Mouse (Mus musculus) heart, postnatal 0 days (tissue): ENCODE measurements around the gene 1700067K01Rik. TPM values are rescaled to one million over a fixed set of nuclear protein-coding genes. Genes with fewer than 3 reads are reported as not detected.

ENCODE experiments used
- ATAC-seq: fragments of 200-750 bp; cut with Nextera tagmentation; 2 replicates; pipeline ENCODE4 v1.8.0; 2017; ENCODE audit warnings: low read depth, moderate number of reproducible peaks, moderate library complexity; ENCODE audit not compliant: insufficient read depth
- DNase-seq: peaks from one replicate; pipeline ENCODE4 v3.0.0-alpha.2; 2016; ENCODE audit warnings: low spot score
- H3K27ac ChIP-seq: fragments of 300-500 bp; sonication (generic); 2 replicates; pipeline ENCODE4 v1.5.1; 2014; ENCODE audit warnings: low read depth, mild to moderate bottlenecking
- H3K27me3 ChIP-seq: fragments of 300-500 bp; sonication (generic); 2 replicates; pipeline ENCODE4 v1.6.1; 2014; ENCODE audit warnings: low read length, mixed read lengths; ENCODE audit not compliant: control insufficient read depth, insufficient read depth
- H3K36me3 ChIP-seq: fragments of 300-500 bp; sonication (generic); replicated peaks from 2 replicates; pipeline ENCODE4 v1.6.1; 2014; ENCODE audit warnings: low read length, mixed read lengths; ENCODE audit not compliant: control insufficient read depth, insufficient read depth
- H3K4me1 ChIP-seq: fragments of 300-500 bp; sonication (generic); 2 replicates; pipeline ENCODE4 v1.6.1; 2014; ENCODE audit warnings: antibody characterized with exemption; ENCODE audit not compliant: control insufficient read depth, insufficient read depth
- H3K4me2 ChIP-seq: fragments of 300-500 bp; sonication (generic); 2 replicates; pipeline ENCODE4 v1.6.1; 2014; ENCODE audit warnings: low read depth, mild to moderate bottlenecking, low read length, moderate library complexity
- H3K4me3 ChIP-seq: fragments of 300-500 bp; sonication (generic); 2 replicates; pipeline ENCODE4 v1.5.1; 2014; ENCODE audit warnings: low read depth, low read length
- H3K9ac ChIP-seq: fragments of 300-500 bp; sonication (generic); replicated peaks from 2 replicates; pipeline ENCODE4 v1.6.1; 2014; ENCODE audit warnings: low read depth, low read length, mixed read lengths
- H3K9me3 ChIP-seq: fragments of 300-500 bp; sonication (generic); replicated peaks from 2 replicates; pipeline ENCODE4 v1.6.1; 2016; ENCODE audit warnings: low read length; ENCODE audit not compliant: control insufficient read depth
- CTCF ChIP-seq: IDR thresholded peaks from 2 replicates; pipeline ENCODE4 v1.5.1; 2016; ENCODE audit warnings: antibody characterized with exemption, control low read depth, low read depth
- EP300 ChIP-seq: IDR thresholded peaks from 2 replicates; pipeline ENCODE4 v1.6.1; 2016; ENCODE audit warnings: antibody characterized with exemption, low read depth
- WGBS: fragments of 180-500 bp; shearing (Covaris S2); extraction: QIAGEN DNeasy Blood & Tissue Kit; methylation state at CpG from one replicate; pipeline ENCODE4 v1.1.7; 2014; 5-methylcytosine and 5-hydroxymethylcytosine counted together
- polyA plus RNA-seq: library from polyadenylated mRNA; unstranded; fragments of >200 nt; fragmentation: Nextera tagmentation; extraction: Ambion mirVana; gene quantifications from 2 replicates; pipeline ENCODE4 v1.2.1, GENCODE M21; 2015
- total RNA-seq: library from RNA; depleted of rRNA; stranded (reverse); fragments of >200 nt; gene quantifications from 2 replicates; pipeline ENCODE4 v1.2.3, GENCODE M21; 2014; ENCODE audit warnings: low replicate concordance; rRNA removed

The 1700067K01Rik gene
- total RNA-seq (not detected in 2 replicates), polyA plus RNA-seq (0.96 and 1.3 TPM in 2 replicates)

DNA sequence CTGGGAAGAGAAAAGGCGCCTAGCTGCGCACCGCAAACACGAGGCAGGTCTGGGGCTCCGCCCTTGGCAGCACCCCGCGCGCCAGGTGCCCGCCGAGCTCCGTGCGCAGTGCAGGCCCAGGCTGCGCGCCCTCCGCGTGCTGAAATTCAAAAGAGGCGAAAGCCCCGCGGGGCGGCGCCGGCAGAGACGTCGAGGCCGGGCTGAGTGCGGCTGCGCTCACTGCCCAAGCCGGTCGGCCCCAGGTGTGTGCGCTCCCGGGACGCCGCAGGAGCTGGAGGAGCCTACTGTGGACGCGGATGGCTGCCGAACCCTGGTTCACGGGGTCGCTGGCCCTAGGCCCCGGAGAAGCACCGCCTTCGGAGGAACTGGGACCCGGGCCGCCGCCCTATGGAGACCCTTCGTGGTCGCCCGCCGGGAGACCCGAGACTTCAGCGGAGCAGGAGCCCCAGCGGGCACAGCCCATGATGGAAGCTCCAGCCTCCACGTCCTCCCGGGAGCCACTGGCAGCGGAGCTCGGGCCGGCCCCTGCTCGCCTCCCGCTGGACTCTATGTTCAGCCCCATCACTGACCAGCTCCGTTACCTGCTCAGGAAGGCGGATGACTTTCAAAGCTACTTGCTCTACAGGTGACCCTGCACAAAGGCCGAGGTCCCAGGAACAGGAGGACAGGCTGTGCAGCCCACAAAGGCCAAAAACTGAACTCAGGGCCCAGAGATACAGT is at the start of gene 1700067K01Rik:
Gene 1700067K01Rik, plus strand, starts transcription at position 222 of the 720 bp plus-strand sequence.
- WGBS, result 58% methylated on average over 56 of the region's 61 CpGs
- Histone ChIP-seq H3K4me2 (no peak within 1 kb of the TSS), H3K27ac (no peak within 1 kb of the TSS), H3K4me1 (peaks cover 22% of the 10 kb centered on the region; the same call in 1 of the 2 replicates), H3K9ac (no peak within 1 kb of the TSS), H3K27me3 (no peaks in the 10 kb centered on the region), H3K36me3 (peaks cover 21% of the 10 kb centered on the region; the same call in 1 of the 2 replicates), H3K9me3 (no peaks in the 10 kb centered on the region), H3K4me3 (no peak within 1 kb of the TSS)
- DNase-seq (no peak), ATAC-seq (no peak)
- no peak for TF ChIP-seq EP300
- no peak for TF ChIP-seq CTCF

DNA sequence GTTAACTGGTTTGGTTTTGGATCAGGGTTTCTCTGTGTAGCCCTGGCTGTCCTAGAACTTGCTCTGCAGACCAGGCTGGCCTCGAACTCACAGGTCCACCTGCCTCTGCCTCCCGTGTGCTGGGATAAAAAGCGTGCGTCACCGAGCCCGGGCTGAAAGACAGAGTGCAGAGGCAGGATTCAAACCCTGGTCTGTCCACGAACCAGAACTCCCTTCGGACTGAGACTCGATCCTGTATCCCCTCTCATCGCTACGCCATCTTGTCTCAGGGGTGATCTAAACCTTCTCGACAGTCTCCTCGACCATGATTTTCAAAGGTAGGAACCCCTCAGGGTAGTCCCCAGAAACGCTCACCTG is 46.6 kb upstream of the 1700067K01Rik start:
- no peaks in the 10 kb centered on the region for H3K27me3 ChIP-seq
- H3K9me3 ChIP-seq, result no peaks in the 10 kb centered on the region
- H3K27ac ChIP-seq, result peak overlapping the region; percentile 46
- no peak for DNase-seq
- peak overlapping the region; percentile 43; the same call in 1 of the 2 replicates for H3K9ac ChIP-seq
- no peak for TF ChIP-seq EP300
- no peak for TF ChIP-seq CTCF
- H3K4me3 ChIP-seq, result peak overlapping the region; percentile 57
- no peaks in the 10 kb centered on the region for H3K36me3 ChIP-seq
- peaks cover 12% of the 10 kb centered on the region for H3K4me1 ChIP-seq
- 1% methylated on average over 14 of the region's 14 CpGs for WGBS
- no peak for ATAC-seq
- H3K4me2 ChIP-seq, result peak overlapping the region; percentile 63

DNA sequence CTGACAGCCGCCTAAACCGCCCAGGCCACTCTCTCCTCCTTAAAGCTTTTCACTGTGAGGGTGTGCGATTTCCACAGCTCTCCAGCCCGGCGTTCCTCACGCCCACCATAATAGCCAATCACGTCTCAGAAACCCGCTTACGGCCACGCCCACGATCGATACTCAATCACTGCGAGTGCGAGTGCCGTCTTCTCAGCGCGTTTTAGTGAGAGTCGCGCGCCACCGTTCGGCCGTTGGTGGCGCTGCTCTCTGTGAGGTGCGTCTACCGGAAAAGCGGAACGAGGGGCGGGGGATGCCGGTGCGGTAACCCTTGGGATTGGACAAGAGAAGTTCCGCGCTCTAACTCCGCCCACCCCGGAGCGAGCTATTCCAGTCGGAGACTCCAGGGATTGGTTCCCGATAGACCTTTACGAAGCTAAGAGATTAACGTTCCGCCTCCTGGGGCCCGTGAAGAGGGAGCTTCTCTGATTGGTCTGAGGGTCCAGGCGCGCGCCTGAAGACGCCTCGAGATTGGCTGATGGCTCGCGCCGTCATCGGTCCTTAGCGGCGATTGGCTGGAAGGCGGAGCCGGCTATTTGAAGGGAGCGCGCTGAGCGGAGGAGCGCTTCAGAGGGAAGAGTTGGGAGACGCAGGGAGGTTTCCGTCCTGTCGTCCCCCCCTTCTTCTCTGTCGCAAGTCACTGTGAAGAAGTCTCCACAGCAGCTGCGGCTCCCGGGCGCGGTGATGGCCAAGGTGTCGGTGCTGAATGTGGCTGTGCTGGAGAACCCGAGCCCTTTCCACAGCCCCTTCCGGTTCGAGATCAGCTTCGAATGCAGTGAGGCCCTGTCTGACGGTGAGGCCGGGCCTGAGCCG is 46.0 kb upstream of the 1700067K01Rik start, which contains the start of the genes Gm10644 and Asf1b:
Gene Gm10644, minus strand, starts transcription at position 100 of the 852 bp plus-strand sequence.
Gene Asf1b, plus strand, starts transcription at position 402 of the 852 bp plus-strand sequence.
- Histone ChIP-seq H3K36me3 (no peaks in the 10 kb centered on the region), H3K4me2 (peak within 1 kb of the TSS; percentile 82), H3K4me1 (peaks cover 12% of the 10 kb centered on the region), H3K9ac (peak within 1 kb of the TSS; percentile 43), H3K9me3 (no peaks in the 10 kb centered on the region), H3K27me3 (no peaks in the 10 kb centered on the region), H3K4me3 (peak within 1 kb of the TSS; percentile 57), H3K27ac (peak within 1 kb of the TSS; percentile 46)
- under 1% methylated on average over 75 of the region's 75 CpGs for WGBS
- ATAC-seq (peak; percentile 99), DNase-seq (peak; percentile 100)
- peak; percentile 94 for TF ChIP-seq CTCF
- no peak; the same call in 1 of the 2 replicates for TF ChIP-seq EP300

DNA sequence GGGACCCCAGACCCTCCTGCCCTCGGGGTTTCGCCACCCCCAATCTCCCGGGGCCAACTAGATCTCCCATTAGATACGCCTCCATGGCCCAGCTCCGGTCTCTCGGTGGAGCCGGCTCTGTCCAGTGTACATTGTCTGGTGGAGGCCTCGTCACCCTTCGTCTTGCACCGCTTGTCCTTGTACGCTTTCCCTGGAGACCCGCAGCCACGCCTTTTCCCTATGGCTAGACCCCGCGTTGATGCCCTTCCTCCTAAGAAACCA is 45.4 kb upstream of the 1700067K01Rik start:
- Histone ChIP-seq H3K9ac (peak overlapping the region; percentile 40), H3K4me2 (peak overlapping the region; percentile 82), H3K4me1 (peaks cover 12% of the 10 kb centered on the region), H3K27me3 (no peaks in the 10 kb centered on the region), H3K4me3 (peak overlapping the region; percentile 57), H3K9me3 (no peaks in the 10 kb centered on the region), H3K27ac (no peak overlapping the region), H3K36me3 (no peaks in the 10 kb centered on the region)
- ATAC-seq (no peak), DNase-seq (no peak)
- WGBS, result 2% methylated on average over 15 of the region's 15 CpGs
- no peak for TF ChIP-seq CTCF
- TF ChIP-seq EP300, result no peak

DNA sequence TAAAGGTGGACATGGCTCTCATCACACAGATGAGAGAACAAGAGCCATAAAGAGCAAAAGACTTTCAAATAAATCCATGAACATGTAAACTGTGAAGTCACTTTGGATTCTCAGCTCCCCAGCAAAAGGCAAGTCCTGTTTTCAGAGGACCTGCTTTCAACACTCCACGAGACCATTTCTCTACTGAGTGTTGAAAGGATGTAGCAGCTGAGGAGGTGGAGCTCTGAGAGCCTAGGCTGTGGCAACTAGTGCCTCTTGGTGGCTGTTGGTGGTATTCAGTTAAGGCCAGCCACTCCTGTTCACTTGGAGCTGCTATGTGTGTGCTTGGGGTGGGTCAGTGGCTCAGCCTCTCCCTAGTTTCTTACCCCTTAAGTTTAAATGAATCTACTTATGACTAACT is 44.5 kb upstream of the 1700067K01Rik start:
- peaks cover 12% of the 10 kb centered on the region for H3K4me1 ChIP-seq
- H3K27me3 ChIP-seq, result no peaks in the 10 kb centered on the region
- H3K4me2 ChIP-seq, result peak overlapping the region; percentile 82
- DNase-seq (peak; percentile 70), ATAC-seq (no peak)
- peak overlapping the region; percentile 57 for H3K4me3 ChIP-seq
- no peaks in the 10 kb centered on the region for H3K36me3 ChIP-seq
- WGBS, result 15% methylated on average over 1 of the region's 1 CpGs
- H3K9ac ChIP-seq, result no peak overlapping the region
- TF ChIP-seq EP300 (no peak), CTCF (peak; percentile 33)
- no peaks in the 10 kb centered on the region for H3K9me3 ChIP-seq
- H3K27ac ChIP-seq, result no peak overlapping the region
